Mouse (Mus musculus) left cerebral cortex, postnatal 10 days (tissue): ENCODE results near the gene Ikbip. TPM values are rescaled to one million over a fixed set of nuclear protein-coding genes. Genes with fewer than 3 reads are reported as not detected.

Experiments used
- DNase-seq, 2 experiments: peaks; one replicate each; pipeline ENCODE4 v3.0.0; 2021 to 2022; ENCODE audit warnings: low spot score in 2 of 2, mixed read lengths in 1 of 2; ENCODE audit errors: extremely low spot score in 1 of 2
- intact Hi-C: fragments of 180-260 bp; cut with DNase I; formaldehyde crosslinking; loops from one replicate; pipeline ENCODE4 v1.15.1; 2025
- total RNA-seq, 2 experiments: library from RNA; stranded (reverse); gene quantifications; 2 replicates each; pipeline ENCODE4 v1.2.3; 2021

Ikbip gene
- 10 to 100 TPM; 10.7 TPM for total RNA-seq

GRCm38 (mm10) chr10:91082550-91083392, at the start of gene Ikbip, which contains the start of gene Apaf1:
Gene Ikbip, plus strand, starts transcription at chr10:91082940.
Gene Apaf1, minus strand, starts transcription at chr10:91082770.
- intact Hi-C loops = loop anchor here (5.0 kb wide), 1 partner anchor 40 kb away; the partner anchor contains the start of gene Slc25a3
- DNase-seq = peak; percentile 99 to 100

GRCm38 (mm10) chr10:91033942-91034341, 48.8 kb upstream of the Ikbip start:
- intact Hi-C loops = loop anchor here (2.0 kb wide), 2 partner anchors 203 to 301 kb away; no protein-coding TSS in a partner anchor
- DNase-seq = peak; percentile 54 to 67

- intact Hi-C loops = no loop called here
- no peak for DNase-seq
Measured at GRCm38 (mm10) chr10:91049696-91050095, 33.0 kb upstream of the Ikbip start.

GRCm38 (mm10) chr10:91051156-91051555, 31.6 kb upstream of the Ikbip start:
- intact Hi-C loops = no loop called here
- DNase-seq = no peak

GRCm38 (mm10) chr10:91052734-91053133, 30.0 kb upstream of the Ikbip start:
- intact Hi-C loops = no loop called here
- no peak for DNase-seq

GRCm38 (mm10) chr10:91060742-91061141, 22.0 kb upstream of the Ikbip start:
- intact Hi-C loops = no loop called here
- no peak for DNase-seq

GRCm38 (mm10) chr10:91062355-91062754, 20.4 kb upstream of the Ikbip start:
- intact Hi-C loops = no loop called here
- DNase-seq = no peak

GRCm38 (mm10) chr10:91071768-91072167, 11.0 kb upstream of the Ikbip start:
- intact Hi-C loops = loop anchor here (5.0 kb wide), 2 partner anchors 71 to 166 kb away; no protein-coding TSS in a partner anchor
- DNase-seq = no peak

GRCm38 (mm10) chr10:91073345-91073744, 9.4 kb upstream of the Ikbip start:
- no peak for DNase-seq
- intact Hi-C loops = loop anchor here (5.0 kb wide), 2 partner anchors 69 to 164 kb away; no protein-coding TSS in a partner anchor

- no peak for DNase-seq
- intact Hi-C loops = no loop called here
Measured at GRCm38 (mm10) chr10:91076667-91077066, 6.1 kb upstream of the Ikbip start.

GRCm38 (mm10) chr10:91080540-91080939, 2.2 kb upstream of the Ikbip start:
- intact Hi-C loops = loop anchor here (5.0 kb wide), 1 partner anchor 42 kb away; the partner anchor contains the start of gene Slc25a3
- DNase-seq = no peak

- intact Hi-C loops = loop anchor here (5.0 kb wide), 1 partner anchor 40 kb away; the partner anchor contains the start of gene Slc25a3
- no peak for DNase-seq
Measured at GRCm38 (mm10) chr10:91081959-91082507, 707 bp upstream of the Ikbip start.

GRCm38 (mm10) chr10:91083393-91083927, 720 bp downstream of the Ikbip start:
- intact Hi-C loops = loop anchor here (5.0 kb wide), 1 partner anchor 39 kb away; the partner anchor contains the start of gene Slc25a3
- no peak for DNase-seq

- no peak for DNase-seq
- intact Hi-C loops = no loop called here
Measured at GRCm38 (mm10) chr10:91092812-91093211, 10.1 kb downstream of the Ikbip start.

- intact Hi-C loops = no loop called here
- DNase-seq = no peak
Measured at GRCm38 (mm10) chr10:91094251-91095104, 11.7 kb downstream of the Ikbip start.

- DNase-seq = no peak
- intact Hi-C loops = no loop called here
Measured at GRCm38 (mm10) chr10:91098056-91098455, 15.3 kb downstream of the Ikbip start.

GRCm38 (mm10) chr10:91100101-91100500, 17.4 kb downstream of the Ikbip start:
- DNase-seq = no peak
- intact Hi-C loops = no loop called here

- intact Hi-C loops = no loop called here
- DNase-seq = no peak
Measured at GRCm38 (mm10) chr10:91101936-91102335, 19.2 kb downstream of the Ikbip start.
